Mouse (Mus musculus): ENCODE data around the gene Zswim3. TPM values are rescaled to one million over a fixed set of nuclear protein-coding genes. Genes with fewer than 3 reads are reported as not detected.
"Not testable (repeated sequence)": the region's sequence is repeated elsewhere in the genome, so short reads cannot be mapped to it uniquely, and the experiment has no call there.

Gene Zswim3
- polyA plus RNA-seq, 1 experiment from 2014 or later, result 8.5 TPM

GRCm38 (mm10) chr2:164856309-164857100, 51.6 kb downstream of the Zswim3 start:
- Histone ChIP-seq H3K4me3 (replicated peaks) (peak overlapping the region; percentile 53), H3K27me3 (peaks cover 71% of the 10 kb centered on the region), H3K4me2 (peak overlapping the region; percentile 95), H3K9ac (replicated peaks) (no peak overlapping the region; the same call in 1 of the 2 replicates), H3K9me3 (no peaks in the 10 kb centered on the region), H3K4me1 (replicated peaks) (peaks cover 24% of the 10 kb centered on the region), H3K27ac (peak overlapping the region; percentile 53; the same call in 1 of the 2 replicates), H3K36me3 (no peaks in the 10 kb centered on the region)
- peak; percentile 41; the same call in 1 of the 2 replicates for ATAC-seq (ENCODE audit: insufficient number of reproducible peaks, insufficient read depth, low FRiP score, low TSS enrichment, low read depth)
- WGBS, result 1% methylated on average over 42 of the region's 42 CpGs

DNA sequence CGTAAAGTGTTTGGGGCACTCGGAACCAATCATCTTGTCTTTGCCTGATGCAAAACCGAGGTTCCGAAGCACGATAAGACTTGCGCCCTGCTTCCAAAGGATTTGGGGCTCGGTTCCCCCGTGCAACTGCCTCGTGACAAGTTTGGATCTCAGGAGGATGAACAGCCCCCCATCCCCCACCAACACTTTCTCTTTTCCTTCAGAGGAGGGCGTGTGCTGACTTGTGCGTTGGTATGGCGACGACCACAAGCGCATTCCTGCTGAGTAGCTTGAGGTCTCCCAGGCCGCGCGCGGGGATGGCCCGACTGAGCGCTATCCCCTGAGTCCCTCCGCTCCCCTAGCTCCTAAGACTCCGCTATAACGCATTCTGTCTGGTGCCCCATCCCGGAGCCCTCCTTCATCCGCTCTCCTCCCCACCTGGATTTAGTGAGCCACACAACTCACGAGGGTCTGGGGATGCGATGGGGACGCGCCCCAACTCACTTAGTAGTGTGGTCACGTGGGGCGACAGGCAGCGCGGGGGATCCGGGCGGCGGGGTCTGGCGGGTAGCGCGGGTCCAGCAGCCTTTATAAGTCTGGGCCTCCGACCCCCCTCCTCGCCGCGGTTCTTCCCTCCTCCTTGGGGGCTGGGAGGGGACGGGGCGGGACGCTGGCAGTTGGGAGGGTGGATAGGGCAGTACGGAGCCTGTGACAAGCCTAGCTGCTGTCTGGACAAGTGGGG, 52.4 kb downstream of the Zswim3 start, which contains the start of gene Pltp:
TSS of gene Pltp (minus strand) at position 611 of the 721 bp plus-strand sequence.
- Histone ChIP-seq H3K27ac (peak within 1 kb of the TSS; percentile 53; the same call in 1 of the 2 replicates), H3K27me3 (peaks cover 71% of the 10 kb centered on the region), H3K4me1 (replicated peaks) (peaks cover 32% of the 10 kb centered on the region), H3K9ac (replicated peaks) (peak within 1 kb of the TSS; percentile 61), H3K9me3 (no peaks in the 10 kb centered on the region), H3K36me3 (no peaks in the 10 kb centered on the region), H3K4me2 (peak within 1 kb of the TSS; percentile 95), H3K4me3 (replicated peaks) (peak within 1 kb of the TSS; percentile 53)
- WGBS, result under 1% methylated on average over 46 of the region's 47 CpGs
- peak; percentile 58; the same call in 1 of the 2 replicates for ATAC-seq (ENCODE audit: insufficient number of reproducible peaks, insufficient read depth, low FRiP score, low TSS enrichment, low read depth)

DNA sequence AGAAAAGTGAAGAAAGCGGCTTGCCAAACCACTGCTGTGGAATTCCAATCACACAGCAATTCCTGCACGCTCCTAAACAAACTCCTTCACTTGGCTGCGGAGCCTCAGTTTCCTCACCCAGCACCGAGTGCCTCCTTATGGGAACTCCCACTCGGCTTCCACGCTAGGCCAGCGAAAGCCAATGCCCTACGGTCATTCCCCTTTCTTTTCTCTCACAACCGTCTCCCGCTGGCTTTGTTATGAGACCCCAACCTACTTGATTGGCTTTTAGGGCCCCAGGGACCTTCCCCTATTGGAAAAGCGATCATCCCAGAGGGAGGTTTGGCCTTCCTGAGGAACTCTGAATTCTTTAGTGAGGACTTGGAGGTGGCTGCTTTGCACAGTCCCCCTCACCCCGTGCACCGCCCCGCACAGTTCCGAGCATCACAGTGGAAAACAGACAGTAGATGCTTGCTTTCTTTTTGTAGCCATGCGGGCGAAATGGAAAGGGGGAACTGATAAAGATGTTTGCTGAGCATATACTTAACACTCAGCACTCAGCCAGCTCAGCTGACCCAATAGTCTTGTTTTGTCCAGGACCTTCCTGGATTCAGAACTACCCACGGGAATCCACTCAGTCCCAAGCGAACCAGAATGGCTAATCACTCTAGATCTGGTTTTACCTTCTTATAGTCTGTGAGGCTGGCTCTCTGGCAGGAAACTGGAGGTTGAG, 53.1 kb downstream of the Zswim3 start:
- Histone ChIP-seq H3K9me3 (no peaks in the 10 kb centered on the region), H3K9ac (replicated peaks) (peak overlapping the region; percentile 61), H3K36me3 (no peaks in the 10 kb centered on the region), H3K4me1 (replicated peaks) (peaks cover 34% of the 10 kb centered on the region), H3K27ac (no peak overlapping the region), H3K27me3 (peaks cover 66% of the 10 kb centered on the region), H3K4me3 (replicated peaks) (peak overlapping the region; percentile 53), H3K4me2 (peak overlapping the region; percentile 95)
- 4% methylated on average over 19 of the region's 19 CpGs for WGBS
- no peak; the same call in 1 of the 2 replicates for ATAC-seq (ENCODE audit: insufficient number of reproducible peaks, insufficient read depth, low FRiP score, low TSS enrichment, low read depth)

DNA sequence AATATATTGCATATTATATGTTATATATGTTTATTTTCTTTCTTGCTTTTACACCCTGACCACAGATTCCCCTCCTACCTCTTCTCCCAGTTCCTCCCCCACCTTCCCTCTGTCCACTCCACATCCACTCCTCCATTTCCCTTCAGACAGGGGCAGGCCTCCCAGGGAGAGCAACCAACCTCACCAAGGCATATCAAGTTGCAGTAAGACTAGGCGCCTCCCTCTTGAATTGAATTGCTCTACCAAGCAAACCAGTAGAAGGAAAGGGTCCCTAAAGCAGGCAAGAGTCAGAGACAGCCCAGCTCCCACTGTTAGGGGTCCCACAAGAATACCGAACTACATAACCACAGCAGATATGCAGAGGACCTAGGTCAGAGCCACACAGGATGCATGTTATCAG, 54.3 kb downstream of the Zswim3 start:
- Histone ChIP-seq H3K9me3 (no peaks in the 10 kb centered on the region), H3K9ac (replicated peaks) (no peak overlapping the region), H3K4me3 (replicated peaks) (no peak overlapping the region), H3K27me3 (peaks cover 61% of the 10 kb centered on the region), H3K4me2 (no peak overlapping the region), H3K4me1 (replicated peaks) (peaks cover 34% of the 10 kb centered on the region), H3K27ac (no peak overlapping the region), H3K36me3 (no peaks in the 10 kb centered on the region)
- WGBS, result 48% methylated on average over 2 of the region's 2 CpGs
- ATAC-seq (ENCODE audit: insufficient number of reproducible peaks, insufficient read depth, low FRiP score, low TSS enrichment, low read depth), result no peak

DNA sequence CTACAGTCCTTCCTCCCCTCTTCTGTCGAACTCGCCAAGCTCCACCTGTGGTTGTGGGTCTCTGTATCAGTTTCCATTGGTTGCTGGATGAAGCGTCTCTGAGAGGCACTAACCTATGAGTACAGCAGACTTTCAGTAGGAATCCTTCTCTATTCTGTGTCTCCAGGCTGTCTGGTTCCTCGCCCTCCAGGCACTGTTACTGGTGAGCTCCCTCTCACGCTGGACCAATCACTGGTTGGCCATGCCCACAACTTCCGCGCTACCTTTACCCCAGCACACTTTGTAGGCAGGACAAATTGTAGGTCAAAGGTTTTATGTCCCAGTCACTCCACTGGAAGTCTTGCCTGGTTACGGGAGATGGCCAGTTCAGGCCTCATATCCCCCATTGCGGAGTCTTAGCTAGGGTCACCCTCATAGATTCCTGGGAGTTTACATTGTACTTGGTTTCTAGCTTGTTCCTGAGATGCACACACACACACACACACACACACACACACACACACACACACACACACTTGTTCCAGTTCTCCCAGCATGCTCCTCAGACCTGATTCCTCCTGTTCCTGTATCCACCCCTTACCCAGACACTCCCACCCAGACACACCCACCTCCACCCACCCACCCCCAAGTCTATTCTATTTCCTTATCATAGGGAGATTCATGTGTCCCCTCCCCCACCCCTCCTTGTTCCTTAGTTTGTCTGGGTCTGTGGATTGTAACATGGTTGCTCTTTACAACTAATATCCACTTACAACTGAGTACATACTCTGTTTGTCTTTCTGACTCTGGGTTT, 54.9 kb downstream of the Zswim3 start:
- Histone ChIP-seq H3K36me3 (no peaks in the 10 kb centered on the region), H3K4me1 (replicated peaks) (peaks cover 34% of the 10 kb centered on the region), H3K4me3 (replicated peaks) (no peak overlapping the region), H3K27me3 (peaks cover 54% of the 10 kb centered on the region), H3K27ac (no peak overlapping the region), H3K9me3 (no peaks in the 10 kb centered on the region), H3K4me2 (no peak overlapping the region), H3K9ac (replicated peaks) (no peak overlapping the region)
- no peak for ATAC-seq (ENCODE audit: insufficient number of reproducible peaks, insufficient read depth, low FRiP score, low TSS enrichment, low read depth)
- WGBS, result 46% methylated on average over 9 of the region's 9 CpGs

DNA sequence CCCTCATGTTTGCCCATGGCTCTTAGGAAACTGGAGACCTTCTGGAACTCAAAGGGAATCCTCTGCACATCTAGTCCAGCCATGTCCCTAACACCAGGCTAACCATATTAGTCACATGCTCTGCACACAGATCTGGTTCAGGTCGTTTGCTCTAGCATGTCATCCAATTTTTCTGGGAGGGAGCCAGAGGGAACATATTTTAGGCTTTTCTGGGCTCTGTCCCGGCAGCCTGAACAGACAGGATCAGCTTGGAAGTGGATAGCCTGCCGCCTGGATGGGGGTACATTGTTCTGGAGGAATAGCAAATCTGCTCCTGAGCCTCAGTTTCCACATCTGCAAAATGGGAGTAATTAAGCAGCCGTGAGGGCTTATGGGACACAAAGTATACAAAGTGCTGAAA, 56.2 kb downstream of the Zswim3 start:
- H3K27ac ChIP-seq, result no peak overlapping the region
- no peak overlapping the region for H3K4me3 ChIP-seq (replicated peaks)
- no peaks in the 10 kb centered on the region for H3K9me3 ChIP-seq
- WGBS, result 71% methylated on average over 4 of the region's 4 CpGs
- H3K4me1 ChIP-seq (replicated peaks), result peaks cover 34% of the 10 kb centered on the region
- ATAC-seq (ENCODE audit: insufficient number of reproducible peaks, insufficient read depth, low FRiP score, low TSS enrichment, low read depth), result no peak
- H3K27me3 ChIP-seq, result peaks cover 42% of the 10 kb centered on the region
- H3K4me2 ChIP-seq, result no peak overlapping the region
- no peaks in the 10 kb centered on the region for H3K36me3 ChIP-seq
- no peak overlapping the region for H3K9ac ChIP-seq (replicated peaks)

- H3K36me3 ChIP-seq, result no peaks in the 10 kb centered on the region
- H3K4me3 ChIP-seq (replicated peaks), result no peak overlapping the region
- H3K9ac ChIP-seq (replicated peaks), result no peak overlapping the region
- no peak overlapping the region for H3K4me2 ChIP-seq
- H3K9me3 ChIP-seq, result peaks cover 1% of the 10 kb centered on the region; the same call in 1 of the 2 replicates
- peaks cover 30% of the 10 kb centered on the region for H3K27me3 ChIP-seq
- no peak for ATAC-seq (ENCODE audit: insufficient number of reproducible peaks, insufficient read depth, low FRiP score, low TSS enrichment, low read depth)
- H3K27ac ChIP-seq, result peak overlapping the region; percentile 20; the same call in 1 of the 2 replicates
- peaks cover 24% of the 10 kb centered on the region; the same call in 1 of the 2 replicates for H3K4me1 ChIP-seq (replicated peaks)
- 38% methylated on average over 9 of the region's 9 CpGs for WGBS
These were observed 57.4 kb downstream of the Zswim3 start for GRCm38 (mm10) chr2:164862179-164862861.

DNA sequence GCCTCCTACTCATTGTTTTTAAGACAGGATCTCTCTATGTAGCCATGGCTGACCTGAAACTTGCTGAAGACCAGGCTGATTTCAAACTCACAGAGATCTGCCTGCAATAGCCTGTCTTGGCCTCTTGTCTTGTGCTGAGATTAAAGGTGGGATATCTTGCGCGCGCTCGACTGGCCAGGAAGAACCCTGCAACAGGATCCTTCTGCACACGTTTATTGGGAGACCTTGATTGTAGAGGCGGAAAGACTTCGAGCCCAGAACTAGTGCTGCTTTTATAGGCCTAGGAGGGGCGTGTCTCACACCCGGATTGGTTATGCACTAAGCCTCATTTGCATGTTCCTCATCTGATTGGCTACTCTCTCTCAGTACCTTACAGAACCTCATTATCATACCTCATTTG, 58.5 kb downstream of the Zswim3 start:
- H3K27ac ChIP-seq; ATAC-seq (ENCODE audit: insufficient number of reproducible peaks, insufficient read depth, low FRiP score, low TSS enrichment, low read depth); H3K4me3 ChIP-seq (replicated peaks); H3K9ac ChIP-seq (replicated peaks); H3K9me3 ChIP-seq; H3K4me2 ChIP-seq; H3K36me3 ChIP-seq: not testable (repeated sequence)
- peaks cover 19% of the 10 kb centered on the region for H3K27me3 ChIP-seq
- H3K4me1 ChIP-seq (replicated peaks), result peaks cover 15% of the 10 kb centered on the region; the same call in 1 of the 2 replicates
- WGBS, result 88% methylated on average over 9 of the region's 9 CpGs

- Histone ChIP-seq H3K4me2 (no peak overlapping the region), H3K36me3 (no peaks in the 10 kb centered on the region), H3K9me3 (peaks cover 8% of the 10 kb centered on the region; the same call in 1 of the 2 replicates), H3K4me3 (replicated peaks) (no peak overlapping the region), H3K4me1 (replicated peaks) (peaks cover 10% of the 10 kb centered on the region; the same call in 1 of the 2 replicates), H3K9ac (replicated peaks) (no peak overlapping the region), H3K27me3 (peaks cover 8% of the 10 kb centered on the region), H3K27ac (no peak overlapping the region)
- ATAC-seq (ENCODE audit: insufficient number of reproducible peaks, insufficient read depth, low FRiP score, low TSS enrichment, low read depth), result no peak
- WGBS, result 80% methylated on average over 4 of the region's 4 CpGs
These were observed 59.7 kb downstream of the Zswim3 start for GRCm38 (mm10) chr2:164864593-164864992.

Data from limb, embryonic 12.5 days (tissue).